Mouse (Mus musculus) MEL (cell line): ENCODE data around the gene Galnt2. TPM values are rescaled to one million over a fixed set of nuclear protein-coding genes. Genes with fewer than 3 reads are reported as not detected.

Source experiments
- DNase-seq: peaks from one replicate; pipeline ENCODE4 v3.0.0; 2011; ENCODE audit warnings: low read depth, low spot score
- H3K27ac ChIP-seq: 2 replicates; pipeline ENCODE4 v1.5.1; 2012; ENCODE audit warnings: low read depth, mild to moderate bottlenecking, control low read depth, low read length, moderate library complexity; ENCODE audit not compliant: control insufficient read depth
- H3K27me3 ChIP-seq, 2 experiments: fragments of 150-350 bp in 1 of 2; sonication (generic) in 1 of 2; 2 replicates each; pipeline ENCODE4 v1.6.1; 2012; ENCODE audit warnings: low read length in 2 of 2, mild to moderate bottlenecking in 2 of 2, improper control_type of control experiment in 1 of 2, moderate library complexity in 1 of 2; ENCODE audit not compliant: insufficient read depth in 2 of 2, control insufficient read depth in 1 of 2
- H3K36me3 ChIP-seq, 2 experiments: 2 replicates each; pipeline ENCODE4 v1.6.1; 2012 to 2014; ENCODE audit warnings: low read length in 2 of 2, improper control_type of control experiment in 1 of 2, inconsistent platforms in 1 of 2, mild to moderate bottlenecking in 1 of 2; ENCODE audit not compliant: insufficient read depth in 2 of 2, control insufficient read depth in 1 of 2
- H3K4me1 ChIP-seq, 2 experiments: fragments of 150-350 bp in 1 of 2; sonication (generic) in 1 of 2; 2 replicates each; pipeline ENCODE4 v1.6.1; 2012; ENCODE audit warnings: low read length in 2 of 2, improper control_type of control experiment in 1 of 2, mild to moderate bottlenecking in 1 of 2; ENCODE audit not compliant: insufficient read depth in 2 of 2, control insufficient read depth in 1 of 2
- H3K4me3 ChIP-seq, 2 experiments: fragments of 150-350 bp in 1 of 2; sonication (generic) in 1 of 2; 2 replicates each; pipeline ENCODE4 v1.5.1; 2012; ENCODE audit warnings: low read depth in 2 of 2, low read length in 2 of 2, mild to moderate bottlenecking in 2 of 2, moderate library complexity in 2 of 2, control low read depth in 1 of 2, improper control_type of control experiment in 1 of 2; ENCODE audit not compliant: control insufficient read depth in 1 of 2, insufficient read depth in 1 of 2
- H3K79me2 ChIP-seq: 2 replicates; pipeline ENCODE4 v1.6.1; 2012; ENCODE audit warnings: mild to moderate bottlenecking, low read length, moderate library complexity; ENCODE audit not compliant: control insufficient read depth, poor library complexity, insufficient read depth
- H3K9ac ChIP-seq: 2 replicates; pipeline ENCODE4 v1.6.1; 2012; ENCODE audit warnings: low read depth, mild to moderate bottlenecking, control low read depth, low read length, moderate library complexity; ENCODE audit not compliant: control insufficient read depth, poor library complexity, severe bottlenecking
- H3K9me3 ChIP-seq: fragments of 150-350 bp; sonication (generic); replicated peaks from 2 replicates; pipeline ENCODE4 v1.6.1; 2012; ENCODE audit warnings: mild to moderate bottlenecking, low read length, improper control_type of control experiment, moderate library complexity; ENCODE audit not compliant: insufficient read depth
- BHLHE40 ChIP-seq: IDR thresholded peaks from 2 replicates; pipeline ENCODE4 v1.6.1; 2012; ENCODE audit warnings: low read depth, mild to moderate bottlenecking, inconsistent platforms, low read length, improper control_type of control experiment, borderline replicate concordance
- E2F4 ChIP-seq: IDR thresholded peaks from 2 replicates; pipeline ENCODE4 v1.6.1; 2011; ENCODE audit warnings: low read depth, low read length, improper control_type of control experiment, borderline replicate concordance
- ELF1 ChIP-seq: IDR thresholded peaks from 2 replicates; pipeline ENCODE4 v1.6.1; 2014; ENCODE audit warnings: low read depth, mild to moderate bottlenecking, inconsistent platforms, low read length, improper control_type of control experiment, moderate library complexity
- EP300 ChIP-seq, 2 experiments: IDR thresholded peaks; 2 replicates each; pipeline ENCODE4 v1.6.1; 2011; ENCODE audit warnings: improper control_type of control experiment in 2 of 2, low read length in 2 of 2, low read depth in 1 of 2, mild to moderate bottlenecking in 1 of 2
- GATA1 ChIP-seq: IDR thresholded peaks from 2 replicates; pipeline ENCODE4 v1.6.1; 2011; ENCODE audit warnings: low read depth, low read length, improper control_type of control experiment
- KAT2A ChIP-seq: conservative IDR thresholded peaks from 2 replicates; pipeline ENCODE4 v1.6.1; 2012; ENCODE audit warnings: low read depth, low read length, improper control_type of control experiment, inconsistent platforms
- MAFK ChIP-seq: IDR thresholded peaks from 2 replicates; pipeline ENCODE4 v1.6.1; 2011; ENCODE audit warnings: low read depth, mild to moderate bottlenecking, low read length, improper control_type of control experiment, borderline replicate concordance
- MAX ChIP-seq: IDR thresholded peaks from 2 replicates; pipeline ENCODE4 v1.6.1; 2011; ENCODE audit warnings: low read length, improper control_type of control experiment
- MXI1 ChIP-seq: IDR thresholded peaks from 2 replicates; pipeline ENCODE4 v1.6.1; 2011; ENCODE audit warnings: mild to moderate bottlenecking, low read depth, low read length, improper control_type of control experiment
- NELFE ChIP-seq: IDR thresholded peaks from 2 replicates; pipeline ENCODE4 v1.6.1; 2011; ENCODE audit warnings: low read depth, low read length, improper control_type of control experiment
- POLR2A ChIP-seq, 2 experiments: IDR thresholded peaks; 2 replicates each; pipeline ENCODE4 v1.6.1; 2011 to 2012; ENCODE audit warnings: low read length in 2 of 2, mild to moderate bottlenecking in 2 of 2, control low read depth in 1 of 2, improper control_type of control experiment in 1 of 2, low read depth in 1 of 2, moderate library complexity in 1 of 2; ENCODE audit not compliant: control insufficient read depth in 1 of 2, insufficient read depth in 1 of 2, poor library complexity in 1 of 2
- SIN3A ChIP-seq: IDR thresholded peaks from 2 replicates; pipeline ENCODE4 v1.6.1; 2012; ENCODE audit warnings: low read length, improper control_type of control experiment, inconsistent platforms
- TBP ChIP-seq: IDR thresholded peaks from 2 replicates; pipeline ENCODE4 v1.8.0; 2011; ENCODE audit warnings: low read depth, low read length, improper control_type of control experiment
- TCF12 ChIP-seq: IDR thresholded peaks from 2 replicates; pipeline ENCODE4 v1.6.1; 2014; ENCODE audit warnings: low read depth, mild to moderate bottlenecking, inconsistent platforms, low read length, improper control_type of control experiment, moderate library complexity
- UBTF ChIP-seq: IDR thresholded peaks from 2 replicates; pipeline ENCODE4 v1.6.1; 2012; ENCODE audit warnings: low read depth, mild to moderate bottlenecking, inconsistent platforms, low read length, improper control_type of control experiment, moderate library complexity, borderline replicate concordance; ENCODE audit not compliant: insufficient read depth
- USF1 ChIP-seq: IDR thresholded peaks from 2 replicates; pipeline ENCODE4 v1.6.1; 2014; ENCODE audit warnings: low read depth, mild to moderate bottlenecking, inconsistent platforms, low read length, improper control_type of control experiment, moderate library complexity
- ZC3H11A ChIP-seq: IDR thresholded peaks from 2 replicates; pipeline ENCODE4 v1.6.1; 2012; ENCODE audit warnings: low read depth, mild to moderate bottlenecking, inconsistent platforms, low read length, improper control_type of control experiment
- ZMIZ1 ChIP-seq: IDR thresholded peaks from 2 replicates; pipeline ENCODE4 v1.6.1; 2012; ENCODE audit warnings: low read depth, mild to moderate bottlenecking, inconsistent platforms, low read length, improper control_type of control experiment, moderate library complexity
- polyA plus RNA-seq, 2 experiments: library from polyadenylated mRNA; stranded (reverse) in 1 of 2; unstranded in 1 of 2; fragments of >175 nt in 1 of 2; fragments of >200 nt in 1 of 2; gene quantifications; 2 replicates each; pipeline versions ENCODE4 v1.2.1 to v1.2.4; 2012; ENCODE audit warnings: low replicate concordance in 2 of 2, low read depth in 1 of 2; ENCODE audit not compliant: insufficient read length in 2 of 2, insufficient read depth in 1 of 2, missing spikeins in 1 of 2
- total RNA-seq: library from RNA; depleted of rRNA; stranded (reverse); fragments of 300-350 nt; gene quantifications from 2 replicates; pipeline ENCODE4 v1.2.3, GENCODE M21; 2012

The Galnt2 gene
- total and polyA plus RNA-seq, 3 experiments = 12.0 to 14.5 TPM; not detected in 1

DNA sequence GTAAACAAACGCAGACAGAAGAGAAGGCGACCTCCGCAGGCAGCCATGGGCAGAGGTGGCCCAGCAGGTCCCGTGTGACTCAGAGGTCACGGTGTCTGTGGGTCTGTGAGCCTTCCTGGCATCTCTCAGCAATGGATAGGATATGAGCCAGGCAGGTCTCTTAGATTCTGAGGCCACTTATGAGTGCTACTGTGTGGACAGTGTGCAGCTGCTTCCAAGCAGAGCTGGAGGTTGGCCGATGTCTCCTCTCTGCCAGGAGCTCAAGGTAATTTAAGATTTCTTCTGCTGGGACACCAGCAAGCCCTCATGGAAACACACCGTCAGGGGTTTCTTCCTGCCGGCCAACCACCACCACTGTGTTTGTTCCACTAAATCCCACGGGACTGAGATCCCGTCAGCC is 76.5 kb downstream of the Galnt2 start:
- TF ChIP-seq USF1 = no peak
- TF ChIP-seq MAFK = no peak
- TF ChIP-seq UBTF = no peak
- Histone ChIP-seq H3K27ac (no peak overlapping the region), H3K4me1 (no peaks in the 10 kb centered on the region), H3K9me3 (no peaks in the 10 kb centered on the region), H3K9ac (no peak overlapping the region), H3K79me2 (no peaks in the 10 kb centered on the region), H3K27me3 (no peaks in the 10 kb centered on the region), H3K36me3 (no peaks in the 10 kb centered on the region), H3K4me3 (no peak overlapping the region)
- no peak for DNase-seq

DNA sequence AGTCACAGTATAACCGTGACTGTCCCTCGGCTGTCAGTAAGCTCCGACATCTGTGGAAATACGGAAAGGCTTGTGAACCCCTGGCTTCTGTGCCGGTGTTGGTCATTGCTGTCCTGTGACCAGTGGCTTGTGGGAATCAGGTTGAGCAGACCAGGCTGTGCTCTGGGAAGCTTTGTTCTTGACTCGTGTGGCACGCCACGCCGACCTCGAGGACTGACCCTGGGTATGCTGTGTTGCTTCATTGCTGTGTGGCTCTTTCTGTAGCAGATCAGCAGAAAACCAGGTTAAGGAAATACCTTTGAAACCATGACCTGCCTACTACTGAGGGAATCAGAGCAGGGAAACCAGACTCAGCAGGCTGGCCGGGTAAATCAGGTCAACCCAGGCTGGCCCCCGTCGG is 79.3 kb downstream of the Galnt2 start:
- Histone ChIP-seq H3K4me3 (no peak overlapping the region), H3K9me3 (no peaks in the 10 kb centered on the region)

DNA sequence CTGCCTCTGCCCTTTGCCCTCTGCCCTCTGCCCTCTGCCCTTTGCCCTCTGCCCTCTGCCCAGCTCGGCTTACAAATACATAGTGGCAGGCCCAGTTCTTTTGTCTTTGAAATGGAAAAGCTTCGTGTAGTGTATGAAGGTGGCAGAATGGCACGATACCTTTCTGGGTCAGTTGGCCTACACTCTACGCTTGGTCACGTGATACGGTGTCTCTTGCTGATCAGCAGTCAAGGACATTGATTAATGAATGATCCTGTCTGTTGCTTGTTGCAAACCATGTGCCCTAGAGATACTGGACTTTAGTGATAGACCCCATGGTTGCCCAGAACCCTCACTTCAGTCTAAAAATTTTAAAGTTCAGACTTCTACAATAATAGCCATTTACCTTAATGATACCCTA is 79.9 kb downstream of the Galnt2 start:
- H3K27me3 ChIP-seq = no peaks in the 10 kb centered on the region
- H3K9ac ChIP-seq = no peak overlapping the region
- H3K4me1 ChIP-seq = no peaks in the 10 kb centered on the region
- no peaks in the 10 kb centered on the region for H3K79me2 ChIP-seq
- DNase-seq = no peak
- H3K4me3 ChIP-seq = no peak overlapping the region
- no peaks in the 10 kb centered on the region for H3K9me3 ChIP-seq
- H3K36me3 ChIP-seq = no peaks in the 10 kb centered on the region
- no peak overlapping the region for H3K27ac ChIP-seq
- TF ChIP-seq BHLHE40 = no peak
- TF ChIP-seq NELFE = no peak
- no peak for TF ChIP-seq MXI1
- no peak for TF ChIP-seq KAT2A
- TF ChIP-seq MAFK = no peak
- TF ChIP-seq ZMIZ1 = no peak
- no peak for TF ChIP-seq E2F4
- no peak for TF ChIP-seq TCF12
- TF ChIP-seq GATA1 = no peak
- no peak for TF ChIP-seq TBP
- TF ChIP-seq EP300 (IDR thresholded peaks at IDR 0.05; ENCODE audit: low read depth in 1 of 2, low read length in 2 of 2) = no peak
- TF ChIP-seq ZC3H11A = no peak
- no peak for TF ChIP-seq POLR2A (IDR thresholded peaks at IDR 0.05; ENCODE audit: control insufficient read depth in 1 of 2, insufficient read depth in 1 of 2, low read depth in 1 of 2, low read length in 2 of 2, poor library complexity in 1 of 2)
- no peak for TF ChIP-seq ELF1
- no peak for TF ChIP-seq USF1

More for the DNA sequence above, 79.3 kb downstream of the Galnt2 start:
- no peak for TF ChIP-seq SIN3A
- no peak for TF ChIP-seq MAX
- no peak for TF ChIP-seq GATA1
- TF ChIP-seq ZC3H11A = no peak
- TF ChIP-seq, all 39 proteins: peak for 0
- Histone ChIP-seq H3K9ac (no peak overlapping the region), H3K79me2 (no peaks in the 10 kb centered on the region), H3K4me1 (no peaks in the 10 kb centered on the region), H3K27me3 (no peaks in the 10 kb centered on the region), H3K36me3 (no peaks in the 10 kb centered on the region), H3K27ac (no peak overlapping the region)
- no peak for DNase-seq
